Mouse (Mus musculus): Measurements from ENCODE around the gene 1700080E11Rik.
"Not testable (repeated sequence)": the region's sequence is repeated elsewhere in the genome, so short reads cannot be mapped to it uniquely, and the experiment has no call there.

The 1700080E11Rik gene

GRCm38 (mm10) chr9:105144992-105145391 lies at the start of gene 1700080E11Rik:
1700080E11Rik (minus strand) TSS chr9:105145092.
- DNase-seq, result no peak

- no peak for DNase-seq
Measured at GRCm38 (mm10) chr9:105186725-105187124, 41.8 kb upstream of the 1700080E11Rik start.

GRCm38 (mm10) chr9:105182392-105182791 lies 37.5 kb upstream of the 1700080E11Rik start:
- DNase-seq, result no peak

- no peak for DNase-seq
Measured at GRCm38 (mm10) chr9:105139204-105139603, 5.7 kb downstream of the 1700080E11Rik start.

- no peak for DNase-seq
Measured at GRCm38 (mm10) chr9:105136404-105136803, 8.5 kb downstream of the 1700080E11Rik start.

DNA sequence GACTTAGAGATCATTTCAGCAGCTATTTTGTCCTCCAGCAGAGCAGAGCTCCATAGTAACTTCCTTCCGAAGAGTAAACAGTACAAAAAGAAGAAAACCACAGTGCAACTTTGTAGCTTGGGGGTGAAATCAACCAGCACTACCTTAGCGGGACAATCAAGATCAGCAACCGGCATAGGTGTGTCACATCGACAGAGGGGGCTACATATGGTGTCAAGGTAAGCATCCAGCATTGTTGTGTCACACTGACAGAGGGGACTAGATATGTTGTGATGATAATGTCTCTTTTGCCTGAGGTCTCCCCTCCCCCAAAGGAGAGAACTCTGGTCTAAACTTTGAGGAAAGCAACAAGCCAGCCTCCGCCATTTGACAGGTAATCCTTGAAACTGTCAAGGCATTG lies 10.4 kb downstream of the 1700080E11Rik start:
- no peak for DNase-seq

DNA sequence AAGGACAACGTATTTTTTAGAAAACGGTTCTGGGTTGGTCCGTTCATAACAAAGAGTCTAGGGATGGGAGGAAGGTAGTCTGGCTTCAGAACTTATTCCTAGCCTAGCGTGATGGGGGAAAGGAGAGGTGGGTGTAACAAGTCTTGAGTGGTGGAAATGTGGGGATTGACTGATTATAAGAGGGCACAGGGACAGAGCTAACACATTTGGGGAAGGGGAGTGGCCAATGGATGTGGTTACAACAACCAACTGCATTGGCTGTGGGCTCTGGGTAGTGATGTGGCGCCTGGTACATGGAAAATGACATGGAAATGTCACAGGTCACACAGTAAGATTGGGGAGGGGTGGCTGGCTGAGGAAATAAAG lies 12.9 kb downstream of the 1700080E11Rik start:
- no peak for DNase-seq

DNA sequence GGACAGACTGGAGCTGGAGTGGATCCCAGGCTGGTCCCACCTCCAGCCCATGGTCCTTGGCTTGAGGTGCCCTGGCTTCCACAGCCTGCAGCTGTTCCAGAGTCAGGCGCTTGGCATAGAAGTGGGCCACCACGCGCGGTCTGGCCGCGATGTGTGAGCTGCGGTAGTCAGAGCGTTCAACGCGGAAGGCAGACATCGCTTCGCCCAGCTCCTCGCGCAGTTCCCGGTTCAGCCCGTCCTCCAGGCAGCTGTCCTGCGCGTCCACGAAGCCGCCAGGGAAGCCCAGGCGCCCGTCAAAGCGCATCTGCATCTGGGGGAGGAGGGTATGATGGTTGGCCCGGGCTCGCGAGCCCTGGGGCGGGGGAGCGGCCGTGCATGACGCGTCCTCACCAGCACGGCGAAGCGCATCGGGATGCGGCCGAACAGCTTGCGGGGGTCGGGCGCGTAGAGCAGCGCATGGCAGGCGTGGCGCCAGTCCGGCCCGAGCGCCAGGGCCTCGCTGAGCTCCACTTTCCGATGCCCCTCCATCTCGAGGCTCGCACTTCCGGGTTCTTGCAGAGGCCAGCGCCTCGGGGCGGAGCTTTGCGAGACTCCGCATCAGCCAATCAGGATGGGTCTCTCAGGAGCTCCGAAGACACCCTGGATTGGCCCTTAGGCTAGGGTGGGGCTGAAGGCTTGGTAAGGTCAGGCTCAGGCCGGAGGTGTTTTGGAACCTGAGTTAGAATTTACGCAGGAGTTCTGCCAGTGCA lies 13.5 kb downstream of the 1700080E11Rik start, which contains the start of gene Nudt16:
TSS of gene Nudt16 (minus strand) at position 572 of the 749 bp plus-strand sequence.
- peak; percentile 85 to 86 for DNase-seq

GRCm38 (mm10) chr9:105130331-105130730 lies 14.6 kb downstream of the 1700080E11Rik start:
- DNase-seq, result no peak

- DNase-seq, result not testable (repeated sequence)
Measured at GRCm38 (mm10) chr9:105125206-105125605, 19.7 kb downstream of the 1700080E11Rik start.

- DNase-seq, result no peak
Measured at GRCm38 (mm10) chr9:105103893-105104292, 41.0 kb downstream of the 1700080E11Rik start.

DNA sequence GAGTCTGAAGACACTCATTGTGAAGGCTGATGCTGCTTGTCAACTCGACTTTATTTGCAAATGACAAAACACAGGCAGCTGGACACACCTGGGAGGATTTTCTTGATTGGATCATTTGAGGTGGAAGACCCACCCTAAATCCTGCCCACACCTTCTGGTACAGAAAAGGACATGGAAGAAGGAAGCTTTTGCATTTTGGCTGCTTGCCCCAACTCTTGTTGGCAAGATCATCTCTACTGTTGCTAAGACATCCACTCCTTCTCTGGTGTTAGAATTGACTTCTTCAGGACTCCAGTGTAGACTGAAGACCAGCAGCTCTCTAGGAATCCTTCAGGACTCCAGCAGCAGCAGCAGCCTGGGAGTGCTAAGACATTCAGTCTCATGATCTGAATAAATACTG lies 43.0 kb downstream of the 1700080E11Rik start:
- DNase-seq, result no peak

DNA sequence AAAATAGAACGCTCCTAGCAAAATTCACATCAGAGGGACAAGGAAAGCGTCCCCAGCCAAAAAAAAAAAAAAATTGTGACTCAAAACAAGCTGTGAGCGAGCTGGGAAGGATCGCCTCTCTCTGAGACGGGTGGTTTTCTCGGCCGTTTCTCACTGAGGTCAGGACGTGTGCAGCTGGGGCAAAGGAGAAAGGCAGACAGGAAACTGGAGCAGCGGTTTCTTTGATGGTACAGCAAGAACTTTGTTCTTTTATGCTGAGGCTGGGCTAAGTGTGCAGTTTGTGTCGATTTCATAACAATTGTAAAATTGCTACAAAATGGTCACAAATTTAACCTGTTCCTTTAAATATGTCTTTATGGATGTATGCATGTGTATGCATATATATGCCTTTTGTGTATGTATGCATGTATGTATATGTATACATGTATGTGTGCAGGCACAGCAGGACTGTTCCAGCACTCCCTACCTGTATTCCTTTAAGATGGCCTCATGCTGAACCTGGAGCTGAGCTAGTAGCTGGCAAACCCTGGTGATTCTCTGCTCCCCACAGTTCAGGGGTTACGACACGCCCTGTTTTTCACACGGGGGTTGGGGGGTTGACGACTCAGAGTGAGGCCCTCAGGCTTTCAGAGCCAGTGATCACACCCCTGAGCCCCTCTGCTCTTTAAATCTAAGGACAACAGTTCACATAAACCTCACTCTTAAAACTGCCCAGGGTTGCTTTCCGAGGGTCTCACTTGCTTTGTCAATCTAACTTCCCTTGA lies 43.9 kb downstream of the 1700080E11Rik start:
- no peak for DNase-seq

Measured in spleen, adult 18-20 months (tissue).